Mouse (Mus musculus): ENCODE measurements around the gene Tmem94. TPM values are rescaled to one million over a fixed set of nuclear protein-coding genes. Genes with fewer than 3 reads are reported as not detected.

Tmem94 gene
- polyA plus RNA-seq, 1 experiment from 2014 or later: 42.4 TPM

DNA sequence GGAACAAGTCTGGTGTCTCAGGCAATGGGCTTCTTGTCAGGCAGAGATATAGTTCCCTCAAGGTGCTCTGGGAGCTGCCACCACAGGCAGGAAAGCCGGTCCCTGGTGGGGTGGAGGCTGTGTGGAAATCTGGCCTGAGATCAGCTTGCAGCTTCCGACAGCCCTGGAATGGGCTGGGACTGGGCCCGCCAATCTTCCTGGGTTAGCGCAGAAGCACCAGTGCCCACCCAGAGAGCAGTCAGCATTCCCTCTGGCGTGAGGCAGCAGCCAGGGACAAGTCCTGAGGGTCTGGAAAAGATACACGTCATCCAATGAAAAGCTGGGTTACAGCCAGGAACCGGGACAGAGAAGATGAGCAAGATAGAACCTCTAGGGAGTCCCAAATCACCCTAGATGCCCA lies 46.9 kb downstream of the Tmem94 start:
- H3K4me1 ChIP-seq: peaks cover 72% of the 10 kb centered on the region
- WGBS: 41% methylated on average over 7 of the region's 7 CpGs

DNA sequence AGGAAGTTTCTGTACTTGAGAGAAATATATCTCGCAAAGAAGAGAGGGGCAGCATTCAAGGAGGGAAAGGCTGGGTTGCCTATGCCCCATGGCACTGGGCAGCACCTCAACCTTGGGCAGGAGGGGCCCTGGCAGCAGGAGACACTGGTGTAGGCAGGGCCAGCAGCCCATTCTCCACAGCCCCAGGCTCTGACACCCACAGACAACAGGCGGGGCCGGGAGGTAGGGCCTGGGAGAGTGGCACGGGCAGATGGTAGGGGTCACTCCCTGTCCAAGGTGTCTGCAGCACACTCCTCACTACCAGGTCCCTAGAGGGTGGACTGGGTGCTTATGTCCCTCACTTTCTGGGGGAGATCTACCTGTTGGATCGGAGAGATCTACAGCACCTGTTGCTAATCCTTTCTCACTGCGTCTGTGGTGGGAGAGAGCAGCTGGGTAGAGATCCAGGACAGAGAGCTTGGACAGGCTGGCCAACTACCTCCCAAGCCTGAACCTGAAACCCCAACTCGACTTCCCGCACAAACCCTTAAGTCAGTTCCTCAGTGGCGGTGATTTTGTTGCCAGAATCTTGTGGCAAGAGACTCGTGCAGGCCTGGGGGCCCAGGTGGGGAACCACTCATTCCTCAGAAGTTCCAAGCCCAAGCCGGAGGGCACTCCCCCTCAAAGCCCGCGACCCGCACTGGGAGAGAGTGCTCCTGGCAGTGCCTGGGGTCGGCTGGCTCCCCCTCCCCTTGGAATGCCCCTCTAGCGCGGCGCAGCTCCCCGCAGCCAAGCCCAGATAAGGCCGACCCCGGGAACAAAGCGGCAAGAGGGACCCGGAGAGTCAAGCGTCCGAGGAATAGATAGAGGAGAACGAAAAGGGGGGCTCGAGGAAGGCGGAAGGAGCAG lies 47.5 kb downstream of the Tmem94 start:
- peak; percentile 44 for ATAC-seq (ENCODE audit: low FRiP score, low read depth)
- Histone ChIP-seq H3K36me3 (peaks cover 27% of the 10 kb centered on the region), H3K4me2 (replicated peaks) (peak overlapping the region; percentile 90), H3K27ac (replicated peaks) (peak overlapping the region; percentile 60), H3K4me3 (peak overlapping the region; percentile 94), H3K9me3 (no peaks in the 10 kb centered on the region), H3K27me3 (no peaks in the 10 kb centered on the region), H3K4me1 (peaks cover 66% of the 10 kb centered on the region), H3K9ac (replicated peaks) (peak overlapping the region; percentile 76)
- 4% methylated on average over 28 of the region's 28 CpGs for WGBS

More for the DNA sequence above, 46.9 kb downstream of the Tmem94 start:
- Histone ChIP-seq H3K36me3 (peaks cover 27% of the 10 kb centered on the region), H3K27ac (replicated peaks) (no peak overlapping the region), H3K27me3 (no peaks in the 10 kb centered on the region), H3K4me2 (replicated peaks) (peak overlapping the region; percentile 90), H3K9ac (replicated peaks) (peak overlapping the region; percentile 76; the same call in 1 of the 2 replicates), H3K9me3 (no peaks in the 10 kb centered on the region), H3K4me3 (peak overlapping the region; percentile 94)
- no peak for ATAC-seq (ENCODE audit: low FRiP score, low read depth)

DNA sequence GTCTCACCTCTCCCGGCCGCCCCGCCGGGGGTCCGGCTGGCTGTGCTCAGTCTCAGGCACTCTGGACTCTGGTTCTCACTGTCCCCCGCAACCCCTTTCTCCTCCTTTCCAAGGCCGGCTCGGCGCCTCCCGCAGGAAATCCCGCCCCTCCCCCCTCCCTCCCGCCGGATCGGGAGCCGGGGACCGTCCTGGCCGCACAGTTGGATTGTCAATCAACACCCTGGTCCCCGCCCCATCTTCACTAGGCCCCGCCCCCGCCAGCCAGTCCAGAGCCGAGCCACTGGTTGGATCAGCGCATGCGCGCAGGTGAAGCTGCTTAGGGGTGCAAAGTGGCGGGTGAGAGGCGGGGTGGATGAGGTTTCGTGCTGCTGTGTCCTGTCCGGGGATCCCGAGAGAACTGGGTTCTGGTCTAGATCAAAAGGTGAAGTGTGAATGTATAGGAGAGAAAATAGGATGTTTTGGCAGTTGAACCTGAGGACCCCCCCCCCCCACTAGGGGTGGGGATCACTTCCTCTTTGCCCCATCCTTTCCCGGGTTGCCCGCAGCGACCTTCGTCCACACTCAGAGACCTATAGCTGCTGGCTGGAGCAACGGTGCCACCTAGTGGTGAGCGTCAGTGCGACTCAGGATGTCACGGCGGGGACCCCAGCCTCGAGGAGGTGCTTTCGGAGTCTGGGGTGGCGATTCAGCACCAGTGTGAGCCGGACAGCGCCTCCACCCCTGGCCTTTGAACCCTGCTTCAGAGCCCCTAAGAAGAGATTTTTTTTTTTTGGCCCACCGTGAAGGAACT lies 48.5 kb downstream of the Tmem94 start, which contains the start of gene Caskin2:
Gene Caskin2, minus strand, starts transcription at position 133 of the 790 bp plus-strand sequence.
- Histone ChIP-seq H3K36me3 (peaks cover 32% of the 10 kb centered on the region), H3K9ac (replicated peaks) (peak within 1 kb of the TSS; percentile 93), H3K27ac (replicated peaks) (peak within 1 kb of the TSS; percentile 84), H3K9me3 (no peaks in the 10 kb centered on the region), H3K27me3 (no peaks in the 10 kb centered on the region), H3K4me3 (peak within 1 kb of the TSS; percentile 94), H3K4me1 (peaks cover 56% of the 10 kb centered on the region), H3K4me2 (replicated peaks) (peak within 1 kb of the TSS; percentile 90)
- WGBS: under 1% methylated on average over 44 of the region's 44 CpGs
- ATAC-seq (ENCODE audit: low FRiP score, low read depth): peak; percentile 93

DNA sequence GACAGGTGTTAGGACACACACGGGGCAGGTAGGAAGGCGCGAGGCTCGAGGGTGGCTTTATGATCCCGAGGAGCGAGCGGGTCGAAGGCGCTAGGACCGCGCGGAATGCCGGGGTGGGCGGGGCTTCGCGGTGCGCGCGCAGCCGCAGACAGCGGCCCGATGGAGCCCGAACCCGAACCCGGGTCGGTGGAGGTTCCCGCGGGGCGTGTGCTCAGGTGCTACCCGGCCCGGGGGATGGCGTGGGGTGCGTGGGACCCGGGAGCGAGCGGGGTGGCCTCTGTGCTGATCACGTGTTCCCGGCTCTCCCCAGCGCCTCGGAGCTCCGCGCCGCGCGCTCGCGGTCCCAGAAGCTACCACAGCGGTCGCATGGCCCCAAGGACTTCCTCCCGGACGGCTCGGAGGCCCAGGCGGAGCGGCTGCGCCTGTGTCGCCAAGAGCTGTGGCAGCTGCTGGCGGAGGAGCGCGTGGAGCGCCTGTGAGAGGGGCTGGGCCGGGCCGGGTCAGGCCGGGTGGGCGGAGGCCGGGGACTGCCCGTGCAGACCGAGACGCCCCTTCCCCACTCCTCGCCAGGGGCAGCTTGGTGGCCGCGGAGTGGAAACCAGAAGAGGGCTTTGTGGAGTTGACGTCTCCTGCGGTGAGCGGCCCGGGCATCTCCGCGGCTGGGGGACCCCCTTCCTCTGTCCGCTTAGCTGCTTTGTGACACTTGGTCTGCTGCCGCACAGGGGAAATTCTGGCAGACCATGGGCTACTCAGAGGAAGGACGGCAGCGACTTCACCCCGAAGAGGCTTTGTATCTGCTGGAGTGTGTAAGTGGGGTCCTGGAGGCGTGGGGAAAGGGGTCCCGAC lies 49.6 kb downstream of the Tmem94 start, which contains the start of gene Tsen54:
Gene Tsen54, plus strand, starts transcription at position 120 of the 846 bp plus-strand sequence.
- under 1% methylated on average over 82 of the region's 84 CpGs for WGBS
- Histone ChIP-seq H3K36me3 (peaks cover 37% of the 10 kb centered on the region), H3K4me1 (peaks cover 45% of the 10 kb centered on the region), H3K27me3 (no peaks in the 10 kb centered on the region), H3K9ac (replicated peaks) (peak within 1 kb of the TSS; percentile 93), H3K4me3 (peak within 1 kb of the TSS; percentile 94), H3K27ac (replicated peaks) (peak within 1 kb of the TSS; percentile 84), H3K4me2 (replicated peaks) (peak within 1 kb of the TSS; percentile 90), H3K9me3 (no peaks in the 10 kb centered on the region)
- ATAC-seq (ENCODE audit: low FRiP score, low read depth): peak; percentile 50

DNA sequence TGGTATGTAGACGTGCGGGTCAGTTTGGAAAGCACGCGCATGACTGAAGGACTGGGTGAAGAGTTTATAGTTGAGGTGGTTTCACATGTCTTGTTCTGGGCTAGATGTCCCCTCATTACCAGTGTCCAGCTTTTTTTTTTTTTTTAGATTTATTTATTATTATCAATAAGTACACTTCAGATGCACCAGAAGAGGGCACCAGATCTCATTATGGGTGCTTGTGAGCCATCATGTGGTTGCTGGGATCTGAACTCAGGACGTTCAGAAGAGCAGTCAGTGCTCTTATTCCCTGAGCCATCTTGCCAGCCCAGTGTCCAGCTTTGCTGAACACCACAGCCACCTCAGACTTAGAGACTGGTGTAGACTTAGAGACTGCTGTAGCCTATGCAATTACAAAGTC lies 52.1 kb downstream of the Tmem94 start:
- no peak for ATAC-seq (ENCODE audit: low FRiP score, low read depth)
- WGBS: 91% methylated on average over 5 of the region's 5 CpGs
- Histone ChIP-seq H3K27me3 (peaks cover 4% of the 10 kb centered on the region; the same call in 1 of the 2 replicates), H3K4me3 (no peak overlapping the region), H3K9ac (replicated peaks) (no peak overlapping the region), H3K4me1 (peaks cover 21% of the 10 kb centered on the region), H3K4me2 (replicated peaks) (no peak overlapping the region), H3K9me3 (no peaks in the 10 kb centered on the region), H3K36me3 (peaks cover 45% of the 10 kb centered on the region), H3K27ac (replicated peaks) (no peak overlapping the region)

DNA sequence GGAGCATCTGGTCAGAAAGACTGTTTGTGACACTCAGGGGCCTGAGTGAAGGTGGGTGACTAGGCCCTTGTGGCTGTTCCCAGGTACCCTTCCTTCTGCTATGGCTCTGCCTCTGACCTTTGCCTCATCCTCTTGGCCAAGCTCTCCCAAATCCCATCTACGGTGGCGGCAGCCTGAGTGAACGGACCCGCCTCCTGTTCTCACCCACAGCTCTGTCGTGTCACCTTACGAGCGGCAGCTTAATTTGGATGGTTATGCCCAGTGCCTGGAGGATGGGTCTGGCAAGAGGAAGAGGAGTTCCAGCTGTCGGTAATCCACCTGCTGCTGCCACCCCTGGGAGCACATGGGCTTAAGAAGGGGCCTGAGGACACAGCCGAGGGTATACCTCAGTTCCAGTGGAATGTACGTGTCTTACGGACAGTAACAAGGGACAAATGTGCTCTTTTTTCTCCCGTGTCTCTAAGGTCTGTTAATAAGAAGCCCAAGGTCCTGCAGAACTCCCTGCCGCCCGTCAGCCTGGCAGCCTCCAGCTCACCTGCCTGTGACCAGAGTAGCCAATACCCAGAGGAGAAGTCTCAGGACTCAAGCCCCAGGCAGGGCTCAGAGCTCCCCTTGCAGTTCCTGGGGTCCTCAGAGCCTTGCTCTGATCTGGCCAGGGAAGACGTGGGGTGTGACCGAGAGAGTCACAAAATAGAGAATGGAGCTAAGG lies 54.8 kb downstream of the Tmem94 start:
- Histone ChIP-seq H3K27me3 (peaks cover 31% of the 10 kb centered on the region), H3K4me2 (replicated peaks) (no peak overlapping the region), H3K36me3 (peaks cover 50% of the 10 kb centered on the region), H3K4me3 (no peak overlapping the region), H3K9ac (replicated peaks) (no peak overlapping the region), H3K9me3 (no peaks in the 10 kb centered on the region), H3K27ac (replicated peaks) (no peak overlapping the region), H3K4me1 (peaks cover 26% of the 10 kb centered on the region)
- 94% methylated on average over 16 of the region's 16 CpGs for WGBS
- ATAC-seq (ENCODE audit: low FRiP score, low read depth): no peak

DNA sequence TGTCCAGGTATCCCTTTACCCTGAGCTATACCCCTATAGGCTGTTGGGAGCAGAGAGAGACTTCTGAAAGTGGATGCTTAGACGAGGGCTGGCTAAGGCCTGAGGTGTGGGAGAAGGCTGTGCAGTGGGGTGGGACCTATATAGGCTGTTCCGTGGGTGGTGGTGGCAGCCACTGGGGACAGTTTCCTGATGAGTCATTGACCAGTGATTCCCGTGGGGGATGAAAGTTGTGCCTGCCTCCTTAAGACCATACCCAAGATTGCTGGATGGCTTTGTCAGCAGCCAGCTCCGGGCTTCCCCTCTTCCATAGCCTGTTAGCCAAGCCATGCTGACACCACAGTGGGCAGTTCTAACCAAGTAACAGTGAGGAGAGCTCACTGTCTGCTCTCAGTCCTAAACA lies 55.8 kb downstream of the Tmem94 start:
- Histone ChIP-seq H3K36me3 (peaks cover 50% of the 10 kb centered on the region), H3K9ac (replicated peaks) (no peak overlapping the region), H3K27me3 (peaks cover 41% of the 10 kb centered on the region), H3K4me2 (replicated peaks) (no peak overlapping the region), H3K9me3 (no peaks in the 10 kb centered on the region), H3K27ac (replicated peaks) (no peak overlapping the region), H3K4me3 (no peak overlapping the region), H3K4me1 (peaks cover 17% of the 10 kb centered on the region)
- WGBS: 90% methylated on average over 4 of the region's 4 CpGs
- ATAC-seq (ENCODE audit: low FRiP score, low read depth): no peak

DNA sequence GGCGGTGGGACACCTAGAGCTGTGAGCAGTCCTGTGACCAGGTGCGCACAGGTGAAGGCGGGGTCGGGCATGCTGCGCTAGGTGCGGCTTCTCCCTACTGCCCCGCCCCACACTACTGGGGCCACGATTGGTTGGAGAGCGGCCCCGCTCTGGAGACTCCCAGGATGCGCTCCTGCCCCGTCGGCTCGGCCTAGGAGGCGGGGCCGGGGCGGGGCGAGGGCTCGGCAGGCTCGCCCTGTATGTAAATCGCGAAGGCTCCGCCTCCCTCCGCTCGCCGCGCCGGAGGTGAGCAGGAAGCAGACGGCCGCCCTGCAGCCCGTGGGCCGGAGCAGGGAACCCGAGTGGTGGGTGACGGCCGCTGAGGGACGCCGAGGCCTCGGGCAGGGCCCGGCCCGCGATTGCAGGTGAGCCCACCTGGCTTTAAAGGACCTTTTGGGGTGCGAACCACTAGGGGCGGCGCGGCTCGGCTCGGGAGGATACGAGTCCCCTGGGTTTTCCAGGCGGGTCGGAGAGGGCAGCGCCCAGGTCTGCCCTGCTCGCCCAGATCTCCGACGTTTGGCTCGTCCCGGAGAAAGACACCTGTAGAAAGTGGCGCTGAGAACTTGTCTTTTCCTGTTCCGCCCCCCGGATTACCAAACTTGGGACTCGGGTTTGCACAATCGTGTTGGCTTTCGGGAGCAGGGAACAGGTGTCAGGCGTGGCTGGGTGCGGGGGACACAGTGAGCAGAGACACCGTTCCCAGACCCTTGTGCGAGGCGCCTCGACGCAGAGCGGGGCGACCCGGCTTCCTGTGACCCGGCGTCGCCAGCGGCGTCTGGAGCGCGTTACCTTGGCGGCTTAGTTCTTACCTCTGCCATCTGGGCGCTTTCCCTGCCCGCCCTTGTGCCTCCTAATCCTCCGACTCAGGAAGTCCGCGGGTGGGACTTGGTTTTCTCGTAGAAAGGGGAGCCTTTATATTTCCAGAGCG lies 58.8 kb downstream of the Tmem94 start, which contains the start of gene Llgl2:
Gene Llgl2, plus strand, starts transcription at position 276 of the 967 bp plus-strand sequence.
- under 1% methylated on average over 87 of the region's 87 CpGs for WGBS
- peak within 1 kb of the TSS; percentile 66 for H3K4me3 ChIP-seq
- peaks cover 71% of the 10 kb centered on the region for H3K27me3 ChIP-seq
- ATAC-seq (ENCODE audit: low FRiP score, low read depth): peak; percentile 93
- no peaks in the 10 kb centered on the region for H3K9me3 ChIP-seq
- H3K27ac ChIP-seq (replicated peaks): no peak within 1 kb of the TSS
- peaks cover 17% of the 10 kb centered on the region for H3K4me1 ChIP-seq
- H3K9ac ChIP-seq (replicated peaks): peak within 1 kb of the TSS; percentile 58
- H3K36me3 ChIP-seq: peaks cover 33% of the 10 kb centered on the region
- H3K4me2 ChIP-seq (replicated peaks): peak within 1 kb of the TSS; percentile 94

DNA sequence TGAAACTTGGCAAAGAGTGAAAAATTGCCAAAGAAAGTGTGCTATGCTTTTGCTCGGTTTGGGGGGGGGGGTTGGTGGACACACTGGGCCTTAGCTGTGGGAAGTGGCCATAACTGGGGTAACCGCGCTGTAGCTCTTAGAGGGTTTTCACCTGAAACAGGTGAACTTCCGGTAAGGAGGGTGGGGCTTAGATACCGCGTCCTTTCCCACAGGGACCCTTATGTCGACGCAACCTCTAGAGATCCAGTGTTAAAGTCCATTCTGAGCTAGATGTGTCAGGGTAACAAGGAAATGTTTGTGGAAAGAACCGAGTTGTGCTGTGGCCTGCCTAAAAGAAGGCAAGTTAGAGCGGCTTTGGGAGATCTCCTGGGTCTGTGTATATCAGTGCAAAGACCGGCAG lies 59.6 kb downstream of the Tmem94 start:
- Histone ChIP-seq H3K9ac (replicated peaks) (no peak overlapping the region), H3K4me1 (peaks cover 17% of the 10 kb centered on the region), H3K27me3 (peaks cover 78% of the 10 kb centered on the region), H3K9me3 (no peaks in the 10 kb centered on the region), H3K4me2 (replicated peaks) (peak overlapping the region; percentile 94), H3K4me3 (peak overlapping the region; percentile 66; the same call in 1 of the 2 replicates), H3K27ac (replicated peaks) (no peak overlapping the region), H3K36me3 (peaks cover 29% of the 10 kb centered on the region)
- WGBS: 16% methylated on average over 11 of the region's 11 CpGs
- no peak for ATAC-seq (ENCODE audit: low FRiP score, low read depth)

DNA sequence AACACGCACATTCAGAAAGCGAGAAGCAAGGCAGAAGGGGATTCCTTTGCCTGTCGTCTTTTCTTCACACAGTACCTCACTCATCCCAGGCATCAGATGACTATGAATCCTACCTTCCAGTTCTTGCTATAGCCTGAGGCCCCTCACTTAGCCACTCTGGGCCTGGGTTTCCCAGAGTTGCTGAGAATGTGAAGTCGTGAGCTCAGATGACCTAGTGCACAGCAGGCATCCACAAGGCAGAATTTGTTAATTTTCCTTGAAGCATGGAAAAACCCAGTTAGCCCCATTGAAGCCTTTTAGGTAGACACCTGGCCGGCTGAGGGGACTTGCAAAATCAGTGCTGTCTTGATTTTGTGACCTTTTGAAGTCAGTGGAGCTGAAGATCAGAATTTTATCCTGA lies 61.3 kb downstream of the Tmem94 start:
- no peak overlapping the region for H3K4me3 ChIP-seq
- H3K9ac ChIP-seq (replicated peaks): no peak overlapping the region
- no peaks in the 10 kb centered on the region for H3K9me3 ChIP-seq
- H3K4me2 ChIP-seq (replicated peaks): no peak overlapping the region
- peaks cover 95% of the 10 kb centered on the region for H3K27me3 ChIP-seq
- peaks cover 20% of the 10 kb centered on the region for H3K4me1 ChIP-seq
- no peak for ATAC-seq (ENCODE audit: low FRiP score, low read depth)
- 42% methylated on average over 5 of the region's 5 CpGs for WGBS
- H3K27ac ChIP-seq (replicated peaks): no peak overlapping the region
- peaks cover 13% of the 10 kb centered on the region for H3K36me3 ChIP-seq

Data from midbrain, embryonic 12.5 days (tissue).